Comparison of ENCODE assay signal across 10 mouse cellular contexts in the genomic region with DNA sequence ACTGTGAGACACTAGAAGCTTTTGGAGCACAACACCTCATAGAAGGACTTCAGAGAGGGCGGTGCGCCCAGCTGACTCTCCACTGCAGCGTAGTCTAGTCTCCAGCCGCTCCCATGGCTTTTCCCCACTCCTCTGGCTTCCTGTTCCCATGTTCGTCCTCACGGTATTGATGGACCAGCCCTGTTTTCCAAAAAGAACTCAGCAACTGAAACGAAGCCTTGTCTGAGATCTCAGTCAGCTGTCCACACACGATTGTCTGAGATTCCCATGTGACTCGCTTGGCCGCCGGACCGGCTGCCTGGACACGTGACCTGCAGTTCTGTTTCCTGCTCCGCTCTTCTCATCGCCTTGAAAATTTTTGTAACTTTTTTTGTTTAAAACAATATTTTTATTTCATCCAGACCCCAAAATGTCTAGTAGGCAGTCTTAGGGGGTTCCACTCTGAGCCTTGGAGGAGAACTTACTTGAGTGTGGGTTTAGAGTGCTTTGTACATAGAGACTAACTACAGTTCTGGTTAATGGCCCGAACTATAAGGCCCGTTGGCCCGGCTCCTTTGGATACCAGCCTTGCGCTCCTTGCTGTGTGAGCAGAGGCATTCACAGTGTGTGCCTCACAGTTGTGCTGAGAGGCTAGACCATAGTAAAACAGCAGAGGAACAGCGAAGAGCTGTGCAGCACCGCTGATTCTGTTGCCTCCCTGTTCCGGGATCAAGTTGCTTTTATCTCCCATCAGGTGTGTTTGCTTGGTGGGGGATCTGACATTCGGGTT. TPM values are rescaled to one million over a fixed set of nuclear protein-coding genes. Genes with fewer than 3 reads are reported as not detected.
DNase-seq lines count a peak whose midpoint lies in the region; TF ChIP-seq lines count a peak whose summit lies in the region.
"Had no signal": no experiment of that assay in that cellular context is flagged by ENCODE, and none has a peak within 500 bp of the region (broad histone marks: within the 10 kb centered on the region; RNA-seq: fewer than 3 reads in every experiment).

No protein-coding gene starts in this region.

- TF ChIP-seq POLR2A in olfactory bulb, adult 2 months (IDR thresholded peaks at IDR 0.05; ENCODE audit: insufficient read depth, low read depth, low read length): no peak

- WGBS in olfactory bulb, adult 2 months: 77% methylated on average over 23 of the region's 23 CpGs

- H3K27ac ChIP-seq in layer of hippocampus, adult 2 months: peak overlapping the region; percentile 83
- 0 out of 2 replicates have a peak overlapping the region, but pooled peaks have one; percentile 25 for H3K27ac ChIP-seq in olfactory bulb, adult 2 months (ENCODE audit: insufficient read depth, low read depth, low read length)

- peak overlapping the region; percentile 11 for H3K4me3 ChIP-seq in layer of hippocampus, adult 2 months
- H3K4me3 ChIP-seq in olfactory bulb, adult 2 months (ENCODE audit: insufficient read depth, low read depth, low read length): no peak overlapping the region

- H3K4me1 ChIP-seq in olfactory bulb, adult 2 months (ENCODE audit: control insufficient read depth, insufficient read depth, low read length): peaks cover 13% of the 10 kb centered on the region

- TF ChIP-seq CTCF in layer of hippocampus, adult 2 months (conservative IDR thresholded peaks at IDR 0.05): no peak
- no peak for TF ChIP-seq CTCF in olfactory bulb, adult 2 months (IDR thresholded peaks at IDR 0.05; ENCODE audit: insufficient read depth, low read depth, low read length)

- DNase-seq in layer of hippocampus, adult 2 months (ENCODE audit: low spot score in 2 of 2): no peak
- DNase-seq in layer of hippocampus, adult 9-10 months (ENCODE audit: low spot score): no peak
- peak; percentile 84 to 91 for DNase-seq in heart, adult 18-20 months
- peak; percentile 53 for DNase-seq in kidney, adult 9 months
- DNase-seq in frontal cortex, postnatal 36 days (ENCODE audit: low spot score in 2 of 2): no peak
- DNase-seq in frontal cortex, postnatal 14 days (ENCODE audit: low spot score in 2 of 2): no peak
- no peak for DNase-seq in left cerebral cortex, adult 11 months (ENCODE audit: low spot score)

RNA-seq across cellular contexts. Expression of a gene that starts 30.3 kb away (rescaled TPM):
- under 1 TPM; 0.44 to 0.49 TPM for total RNA-seq in layer of hippocampus, adult 2 months (2021)
- total RNA-seq in heart, adult 18-20 months (2021): 100 to 1,000 TPM; 515 to 590 TPM
- polyA plus RNA-seq in olfactory bulb, adult 2 months (2012; ENCODE audit: insufficient read depth, insufficient read length, low replicate concordance, missing spikeins): not detected in 2 replicates

RNA-seq across cellular contexts. Expression of a gene that starts 40.6 kb away (rescaled TPM):
- under 1 TPM; 0.76 to 0.97 TPM for total RNA-seq in layer of hippocampus, adult 2 months (2021)
- total RNA-seq in heart, adult 18-20 months (2021): 1 to 10 TPM; 6.2 to 8.7 TPM
- polyA plus RNA-seq in olfactory bulb, adult 2 months (2012; ENCODE audit: insufficient read depth, insufficient read length, low replicate concordance, missing spikeins): not detected in 2 replicates

RNA-seq across cellular contexts. Expression of a gene that starts 45.5 kb away (rescaled TPM):
- not detected for total RNA-seq in layer of hippocampus, adult 2 months (2021)
- 1 to 10 TPM in 1 of 2 experiments, not detected in 1; 1.4 TPM for total RNA-seq in heart, adult 18-20 months (2021)
- polyA plus RNA-seq in olfactory bulb, adult 2 months (2012; ENCODE audit: insufficient read depth, insufficient read length, low replicate concordance, missing spikeins): not detected in 2 replicates
- total RNA-seq: layer of hippocampus, adult 18-20 months had no signal
- polyA plus RNA-seq: brain, embryonic 14.5 days had no signal

RNA-seq across cellular contexts. Expression of a gene that starts 45.5 kb away (rescaled TPM):
- total RNA-seq in layer of hippocampus, adult 2 months (2021): 100 to 1,000 TPM; 123 to 126 TPM
- total RNA-seq in heart, adult 18-20 months (2021): 100 to 1,000 TPM; 345 to 380 TPM
- not detected in 2 replicates for polyA plus RNA-seq in olfactory bulb, adult 2 months (2012; ENCODE audit: insufficient read depth, insufficient read length, low replicate concordance, missing spikeins)

RNA-seq across cellular contexts. Expression of a gene that starts 50.4 kb away (rescaled TPM):
- 1 to 10 TPM; 1.1 to 1.3 TPM for total RNA-seq in layer of hippocampus, adult 2 months (2021)
- under 1 TPM in 1 of 2 experiments, not detected in 1; 0.13 TPM for total RNA-seq in heart, adult 18-20 months (2021)
- not detected in 2 replicates for polyA plus RNA-seq in olfactory bulb, adult 2 months (2012; ENCODE audit: insufficient read depth, insufficient read length, low replicate concordance, missing spikeins)

Comparison
In these comparisons a context has a peak if more than half of its experiments do, and no peak if none do; other contexts are left out.
1. DNase-seq: peak in heart, adult 18-20 months (2 of 2) and kidney, adult 9 months (single experiment); none in layer of hippocampus, adult 2 months (0 of 2), layer of hippocampus, adult 9-10 months (single experiment), frontal cortex, postnatal 36 days (0 of 2), frontal cortex, postnatal 14 days (0 of 2) and left cerebral cortex, adult 11 months (single experiment).
2. RNA of a gene that starts 30.3 kb away (total RNA-seq): 515 to 590 TPM in heart, adult 18-20 months; 0.44 to 0.49 TPM in layer of hippocampus, adult 2 months; every median in the first group is over 100 times any median in the second.